Mouse (Mus musculus): ENCODE measurements around the gene Snd1. TPM values are rescaled to one million over a fixed set of nuclear protein-coding genes. Genes with fewer than 3 reads are reported as not detected.

Gene Snd1
- polyA plus RNA-seq, 1 experiment, result 155 TPM

- Histone ChIP-seq H3K79me3 (ENCODE audit: low read depth) (peaks cover 3% of the 10 kb centered on the region), H3K79me2 (ENCODE audit: control insufficient read depth, insufficient read depth) (peaks cover 10% of the 10 kb centered on the region), H3K36me3 (ENCODE audit: control insufficient read depth, insufficient read depth) (peaks cover 22% of the 10 kb centered on the region), H3K27me3 (ENCODE audit: control insufficient read depth, insufficient read depth, insufficient read length) (no peaks in the 10 kb centered on the region), H3ac (ENCODE audit: control insufficient read depth, insufficient read length, low read depth) (no peak overlapping the region), H3K4me3 (ENCODE audit: insufficient read depth, poor library complexity, severe bottlenecking) (no peak overlapping the region)
- TF ChIP-seq FOSL1 (IDR thresholded peaks at IDR 0.05; ENCODE audit: insufficient read depth, low read length, poor library complexity, severe bottlenecking), result no peak
- TF ChIP-seq MYOD1 (IDR thresholded peaks at IDR 0.05; ENCODE audit: control insufficient read depth, insufficient read length, low read depth), result no peak
- no peak for TF ChIP-seq CTCF (IDR thresholded peaks at IDR 0.05; ENCODE audit: control insufficient read depth, insufficient read depth, insufficient read length)
Observed at GRCm38 (mm10) chr6:28833380-28833822, 358.5 kb downstream of the Snd1 start.

- H3K27me3 ChIP-seq (ENCODE audit: control insufficient read depth, insufficient read depth, insufficient read length), result no peaks in the 10 kb centered on the region
- no peak overlapping the region for H3K4me3 ChIP-seq (ENCODE audit: insufficient read depth, poor library complexity, severe bottlenecking)
- H3ac ChIP-seq (ENCODE audit: control insufficient read depth, insufficient read length, low read depth), result no peak overlapping the region
- peaks cover 28% of the 10 kb centered on the region for H3K36me3 ChIP-seq (ENCODE audit: control insufficient read depth, insufficient read depth)
- TF ChIP-seq USF1 (IDR thresholded peaks at IDR 0.05; ENCODE audit: low read depth) (no peak), MYOD1 (IDR thresholded peaks at IDR 0.05; ENCODE audit: control insufficient read depth, insufficient read length, low read depth) (no peak), FOSL1 (IDR thresholded peaks at IDR 0.05; ENCODE audit: insufficient read depth, low read length, poor library complexity, severe bottlenecking) (no peak), MYOG (IDR thresholded peaks at IDR 0.05; ENCODE audit: control insufficient read depth, extremely low read depth, insufficient read length) (no peak), CTCF (IDR thresholded peaks at IDR 0.05; ENCODE audit: control insufficient read depth, insufficient read depth, insufficient read length) (no peak), MAX (IDR thresholded peaks at IDR 0.05) (no peak), CEBPB (IDR thresholded peaks at IDR 0.05; ENCODE audit: low read depth) (no peak)
- H3K79me3 ChIP-seq (ENCODE audit: low read depth), result peaks cover 3% of the 10 kb centered on the region
- peaks cover 10% of the 10 kb centered on the region for H3K79me2 ChIP-seq (ENCODE audit: control insufficient read depth, insufficient read depth)
Observed at GRCm38 (mm10) chr6:28834046-28834445, 359.1 kb downstream of the Snd1 start.

GRCm38 (mm10) chr6:28836600-28836999 lies 361.7 kb downstream of the Snd1 start:
- no peaks in the 10 kb centered on the region for H3K79me2 ChIP-seq (ENCODE audit: control insufficient read depth, insufficient read depth)
- peaks cover 12% of the 10 kb centered on the region for H3K36me3 ChIP-seq (ENCODE audit: control insufficient read depth, insufficient read depth)
- H3K79me3 ChIP-seq (ENCODE audit: low read depth), result peaks cover 2% of the 10 kb centered on the region

GRCm38 (mm10) chr6:28841569-28841968 lies 366.6 kb downstream of the Snd1 start:
- Histone ChIP-seq H3K27me3 (ENCODE audit: control insufficient read depth, insufficient read depth, insufficient read length) (no peaks in the 10 kb centered on the region), H3K79me2 (ENCODE audit: control insufficient read depth, insufficient read depth) (no peaks in the 10 kb centered on the region), H3K4me3 (ENCODE audit: insufficient read depth, poor library complexity, severe bottlenecking) (no peak overlapping the region), H3K36me3 (ENCODE audit: control insufficient read depth, insufficient read depth) (peaks cover 10% of the 10 kb centered on the region), H3ac (ENCODE audit: control insufficient read depth, insufficient read length, low read depth) (no peak overlapping the region), H3K79me3 (ENCODE audit: low read depth) (peaks cover 2% of the 10 kb centered on the region)
- no peak for TF ChIP-seq USF1 (IDR thresholded peaks at IDR 0.05; ENCODE audit: low read depth)

More at GRCm38 (mm10) chr6:28836600-28836999, 361.7 kb downstream of the Snd1 start:
- Histone ChIP-seq H3K27me3 (ENCODE audit: control insufficient read depth, insufficient read depth, insufficient read length) (no peaks in the 10 kb centered on the region), H3K4me3 (ENCODE audit: insufficient read depth, poor library complexity, severe bottlenecking) (no peak overlapping the region), H3ac (ENCODE audit: control insufficient read depth, insufficient read length, low read depth) (no peak overlapping the region)
- TF ChIP-seq FOSL1 (IDR thresholded peaks at IDR 0.05; ENCODE audit: insufficient read depth, low read length, poor library complexity, severe bottlenecking) (no peak), USF1 (IDR thresholded peaks at IDR 0.05; ENCODE audit: low read depth) (no peak), CEBPB (IDR thresholded peaks at IDR 0.05; ENCODE audit: low read depth) (no peak), CTCF (IDR thresholded peaks at IDR 0.05; ENCODE audit: control insufficient read depth, insufficient read depth, insufficient read length) (no peak), MYOG (IDR thresholded peaks at IDR 0.05; ENCODE audit: control insufficient read depth, extremely low read depth, insufficient read length) (no peak)

GRCm38 (mm10) chr6:28842375-28843276 lies 367.7 kb downstream of the Snd1 start:
- Histone ChIP-seq H3K27me3 (ENCODE audit: control insufficient read depth, insufficient read depth, insufficient read length) (no peaks in the 10 kb centered on the region), H3K79me2 (ENCODE audit: control insufficient read depth, insufficient read depth) (peaks cover 4% of the 10 kb centered on the region), H3K4me3 (ENCODE audit: insufficient read depth, poor library complexity, severe bottlenecking) (no peak overlapping the region), H3K36me3 (ENCODE audit: control insufficient read depth, insufficient read depth) (peaks cover 10% of the 10 kb centered on the region), H3K79me3 (ENCODE audit: low read depth) (peaks cover 1% of the 10 kb centered on the region), H3ac (ENCODE audit: control insufficient read depth, insufficient read length, low read depth) (no peak overlapping the region)
- TF ChIP-seq FOSL1 (IDR thresholded peaks at IDR 0.05; ENCODE audit: insufficient read depth, low read length, poor library complexity, severe bottlenecking) (no peak), MYOG (IDR thresholded peaks at IDR 0.05; ENCODE audit: control insufficient read depth, extremely low read depth, insufficient read length) (no peak), CTCF (IDR thresholded peaks at IDR 0.05; ENCODE audit: control insufficient read depth, insufficient read depth, insufficient read length) (no peak), MYOD1 (IDR thresholded peaks at IDR 0.05; ENCODE audit: control insufficient read depth, insufficient read length, low read depth) (no peak), MAX (IDR thresholded peaks at IDR 0.05) (no peak)

- no peaks in the 10 kb centered on the region for H3K36me3 ChIP-seq (ENCODE audit: control insufficient read depth, insufficient read depth)
- no peaks in the 10 kb centered on the region for H3K79me3 ChIP-seq (ENCODE audit: low read depth)
- peaks cover 11% of the 10 kb centered on the region for H3K79me2 ChIP-seq (ENCODE audit: control insufficient read depth, insufficient read depth)
- no peak for TF ChIP-seq MAX (IDR thresholded peaks at IDR 0.05)
- TF ChIP-seq CTCF (IDR thresholded peaks at IDR 0.05; ENCODE audit: control insufficient read depth, insufficient read depth, insufficient read length), result no peak
- peak; percentile 85 for TF ChIP-seq MYOD1 (IDR thresholded peaks at IDR 0.05; ENCODE audit: control insufficient read depth, insufficient read length, low read depth)
- TF ChIP-seq CEBPB (IDR thresholded peaks at IDR 0.05; ENCODE audit: low read depth), result peak; percentile 47
- no peak overlapping the region for H3ac ChIP-seq (ENCODE audit: control insufficient read depth, insufficient read length, low read depth)
- no peak overlapping the region for H3K4me3 ChIP-seq (ENCODE audit: insufficient read depth, poor library complexity, severe bottlenecking)
- H3K27me3 ChIP-seq (ENCODE audit: control insufficient read depth, insufficient read depth, insufficient read length), result no peaks in the 10 kb centered on the region
Observed at GRCm38 (mm10) chr6:28845610-28846009, 370.7 kb downstream of the Snd1 start.

All from C2C12 (cell line).